Mouse (Mus musculus) B cell, adult 2 months (primary cell): ENCODE measurements around the gene Luc7l3.

ENCODE experiments used
- DNase-seq, 2 experiments: peaks; one replicate each; pipeline ENCODE4 v3.0.0; 2022

Luc7l3 gene

GRCm38 (mm10) chr11:94336551-94336950 is 14.8 kb upstream of the Luc7l3 start:
- no peak for DNase-seq

- no peak for DNase-seq
These were observed 12.7 kb upstream of the Luc7l3 start for GRCm38 (mm10) chr11:94334386-94334968.

GRCm38 (mm10) chr11:94332726-94333125 is 10.9 kb upstream of the Luc7l3 start:
- DNase-seq, result no peak

- no peak for DNase-seq
These were observed 8.4 kb upstream of the Luc7l3 start for GRCm38 (mm10) chr11:94330211-94330610.

GRCm38 (mm10) chr11:94329270-94329891 is 7.6 kb upstream of the Luc7l3 start:
- DNase-seq, result peak in 1 of 2 experiments; percentile 26

- no peak for DNase-seq
These were observed 6.8 kb upstream of the Luc7l3 start for GRCm38 (mm10) chr11:94328644-94329025.

GRCm38 (mm10) chr11:94327693-94328643 is 6.2 kb upstream of the Luc7l3 start, which contains the start of gene Ankrd40:
Gene Ankrd40 (plus strand): TSS chr11:94328001.
- peak; percentile 93 to 94 for DNase-seq

- no peak for DNase-seq
These were observed 5.2 kb upstream of the Luc7l3 start for GRCm38 (mm10) chr11:94326961-94327411.

GRCm38 (mm10) chr11:94324618-94325017 is 2.8 kb upstream of the Luc7l3 start:
- DNase-seq, result no peak

GRCm38 (mm10) chr11:94323271-94323925 is 1.6 kb upstream of the Luc7l3 start:
- no peak for DNase-seq

GRCm38 (mm10) chr11:94322636-94323035 is 848 bp upstream of the Luc7l3 start:
- DNase-seq, result no peak

GRCm38 (mm10) chr11:94320969-94321930 is 538 bp downstream of the Luc7l3 start:
- peak in 1 of 2 experiments; percentile 13 for DNase-seq

- no peak for DNase-seq
These were observed 3.7 kb downstream of the Luc7l3 start for GRCm38 (mm10) chr11:94318056-94318455.

GRCm38 (mm10) chr11:94317515-94317914 is 4.3 kb downstream of the Luc7l3 start:
- DNase-seq, result no peak

- no peak for DNase-seq
These were observed 4.8 kb downstream of the Luc7l3 start for GRCm38 (mm10) chr11:94317014-94317413.

GRCm38 (mm10) chr11:94316528-94316927 is 5.3 kb downstream of the Luc7l3 start:
- no peak for DNase-seq

GRCm38 (mm10) chr11:94315308-94315707 is 6.5 kb downstream of the Luc7l3 start:
- DNase-seq, result no peak

GRCm38 (mm10) chr11:94314098-94314652 is 7.6 kb downstream of the Luc7l3 start:
- DNase-seq, result no peak

- DNase-seq, result no peak
These were observed 9.1 kb downstream of the Luc7l3 start for GRCm38 (mm10) chr11:94312733-94313132.

GRCm38 (mm10) chr11:94294996-94295845 is 26.6 kb downstream of the Luc7l3 start:
- no peak for DNase-seq
